Mouse (Mus musculus) liver, embryonic 14.5 days (tissue): ENCODE data around the gene Pigr.

Experiments
- CTCF ChIP-seq: IDR thresholded peaks from 2 replicates; pipeline ENCODE4 v1.5.1; 2016; ENCODE audit warnings: antibody characterized with exemption, low read depth, control low read depth
- EP300 ChIP-seq: IDR thresholded peaks from 2 replicates; pipeline ENCODE4 v1.6.1; 2016; ENCODE audit warnings: antibody characterized with exemption, low read depth

DNA sequence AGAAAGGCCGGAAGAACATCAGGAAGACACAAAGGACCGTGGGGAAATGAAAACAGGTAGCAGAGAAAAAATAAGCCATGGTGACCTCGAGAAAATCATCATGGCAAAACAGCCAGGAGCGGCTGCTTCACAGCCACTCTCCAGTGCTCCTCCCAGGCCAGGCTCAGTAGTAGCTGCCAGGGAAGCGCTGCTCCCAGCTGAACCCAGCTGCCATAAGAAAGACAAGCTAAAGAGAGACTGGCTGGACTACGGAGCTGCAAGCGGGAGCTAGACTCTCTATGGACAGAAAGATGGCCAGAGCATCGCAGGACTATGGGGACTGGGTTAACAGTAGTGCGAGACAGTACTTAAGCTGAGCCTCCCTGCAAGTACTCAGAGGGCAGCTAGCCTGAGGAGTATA, 28.3 kb downstream of the Pigr start:
- no peak for TF ChIP-seq CTCF
- no peak for TF ChIP-seq EP300
